In genomic region chr1:178483854-178484253, GRCm38 (mm10) we compare ENCODE assay signal across 26 mouse cellular contexts. TPM values are rescaled to one million over a fixed set of nuclear protein-coding genes. Genes with fewer than 3 reads are reported as not detected.
DNase-seq lines count a peak whose midpoint lies in the region; ATAC-seq and TF ChIP-seq lines count a peak whose summit lies in the region.
"Had no signal": no experiment of that assay in that cellular context is flagged by ENCODE, and none has a peak within 500 bp of the region (broad histone marks: within the 10 kb centered on the region; RNA-seq: fewer than 3 reads in every experiment).

No protein-coding gene starts in this region.

- H3K27ac ChIP-seq in CH12.LX (ENCODE audit: insufficient read depth, low read depth) (no peak overlapping the region), ES-E14 (ENCODE audit: insufficient read depth, low read depth, low read length, poor library complexity, severe bottlenecking) (no peak overlapping the region), MEL (ENCODE audit: control insufficient read depth, low read depth, low read length) (no peak overlapping the region)

- H3K79me2 ChIP-seq in CH12.LX (replicated peaks; ENCODE audit: control insufficient read depth, extremely low read depth, insufficient read depth, poor library complexity, severe bottlenecking) (no peaks in the 10 kb centered on the region), MEL (ENCODE audit: control insufficient read depth, insufficient read depth, low read length, poor library complexity) (no peaks in the 10 kb centered on the region)

- dilution Hi-C loops in CH12.LX (cut with MboI; ENCODE audit: extremely low pct_ligation_motif_present, extremely low pct_unique_long_range_greater_than_20kb, low sequenced_read_pairs): no loop called here

- TF ChIP-seq CTCF in CH12.LX (conservative IDR thresholded peaks at IDR 0.05 in 1 of 2, IDR thresholded peaks at IDR 0.05 in 1 of 2; ENCODE audit: low read depth in 2 of 2, low read length in 2 of 2) (no peak), MEL (IDR thresholded peaks at IDR 0.05 in 2 of 3, conservative IDR thresholded peaks at IDR 0.05 in 1 of 3; ENCODE audit: control insufficient read depth in 1 of 3, insufficient read depth in 1 of 3, low read depth in 2 of 3, low read length in 3 of 3, poor library complexity in 1 of 3, severe bottlenecking in 1 of 3) (no peak)

- H3K4me2 ChIP-seq in CH12.LX (ENCODE audit: insufficient read depth, low read depth, poor library complexity, severe bottlenecking): no peak overlapping the region

- TF ChIP-seq POLR2A in CH12.LX (IDR thresholded peaks at IDR 0.05; ENCODE audit: low read depth, low read length) (no peak), MEL (IDR thresholded peaks at IDR 0.05; ENCODE audit: control insufficient read depth in 1 of 2, insufficient read depth in 1 of 2, low read depth in 1 of 2, low read length in 2 of 2, poor library complexity in 1 of 2) (no peak)

- TF ChIP-seq EP300 in CH12.LX (IDR thresholded peaks at IDR 0.05; ENCODE audit: low read length) (no peak), MEL (IDR thresholded peaks at IDR 0.05; ENCODE audit: low read depth in 1 of 2, low read length in 2 of 2) (no peak)

- no peaks in the 10 kb centered on the region for H3K27me3 ChIP-seq in CH12.LX (replicated peaks)
- H3K27me3 ChIP-seq in MEL (ENCODE audit: control insufficient read depth in 1 of 2, insufficient read depth in 2 of 2, low read length in 2 of 2): no peaks in the 10 kb centered on the region
- H3K27me3 ChIP-seq: Patski had no signal

- H3K9me3 ChIP-seq in CH12.LX (replicated peaks; ENCODE audit: low read length): no peaks in the 10 kb centered on the region
- H3K9me3 ChIP-seq in ES-E14 (ENCODE audit: control insufficient read depth, insufficient read depth, low read depth, low read length): no peaks in the 10 kb centered on the region
- no peaks in the 10 kb centered on the region for H3K9me3 ChIP-seq in MEL (replicated peaks; ENCODE audit: insufficient read depth, low read length)
- H3K9me3 ChIP-seq: G1E had no signal

- H3K36me3 ChIP-seq in CH12.LX (replicated peaks in 1 of 2; ENCODE audit: control insufficient read depth in 1 of 2, insufficient read depth in 1 of 2, low read length in 1 of 2) (no peaks in the 10 kb centered on the region), ES-E14 (ENCODE audit: control insufficient read depth, insufficient read depth, low read length, poor library complexity, severe bottlenecking) (no peaks in the 10 kb centered on the region), MEL (ENCODE audit: control insufficient read depth in 1 of 2, insufficient read depth in 2 of 2, low read length in 2 of 2) (no peaks in the 10 kb centered on the region)
- H3K36me3 ChIP-seq: G1E had no signal

- ATAC-seq in megakaryocyte progenitor cell, adult 5-6 weeks (replicated peaks; ENCODE audit: poor library complexity): no peak
- ATAC-seq: activated CD4-positive, CD25-positive, alpha-beta regulatory T cell, adult 4 months; CD4-positive, CD25-positive, alpha-beta regulatory T cell, adult 4 months; Patski had no signal

- H3K9ac ChIP-seq in CH12.LX (ENCODE audit: insufficient read depth, low read depth): no peak overlapping the region
- H3K9ac ChIP-seq in ES-E14 (ENCODE audit: insufficient read depth, low read depth, low read length, poor library complexity, severe bottlenecking): no peak overlapping the region
- no peak overlapping the region for H3K9ac ChIP-seq in MEL (ENCODE audit: control insufficient read depth, low read depth, low read length, poor library complexity, severe bottlenecking)

- in situ Hi-C loops in CH12.LX (cut with MboI; ENCODE audit: low pct_ligation_motif_present, low pct_unique_long_range_greater_than_20kb, low sequenced_read_pairs) (no loop called here), ES-E14 (cut with MboI; ENCODE audit: low sequenced_read_pairs in 2 of 2, unreplicated experiment in 2 of 2) (no loop called here)

- DNase-seq in 416B (ENCODE audit: low read depth): peak; percentile 17
- no peak for DNase-seq in CH12.LX (ENCODE audit: extremely low read depth)
- no peak for DNase-seq in ES-E14 (ENCODE audit: low read depth, low spot score)
- DNase-seq in MEL (ENCODE audit: low read depth, low spot score): no peak
- no peak for DNase-seq in c-Kit-positive CD71-positive TER-119-positive erythroid progenitor cells, embryonic 14.5 days (ENCODE audit: low spot score)
- DNase-seq in heart, postnatal 4 days: no peak
- no peak for DNase-seq in thymus, postnatal 0 days (ENCODE audit: low spot score)
- DNase-seq: adrenal gland, adult 2 months; adrenal gland, adult 8-10 months; adrenal gland, postnatal 10 days; adrenal gland, postnatal 14 days; adrenal gland, postnatal 25 days; adrenal gland, postnatal 36 days; B cell, adult 2 months; cerebellum, adult 11 months; cerebellum, adult 11-12 months; cerebellum, adult 18-20 months; cerebellum, adult 2 months; cerebellum, adult 8-10 months; cerebellum, adult 9-10 months; cerebellum, adult 9-11 months had no signal

- TF ChIP-seq RAD21 in CH12.LX (IDR thresholded peaks at IDR 0.05; ENCODE audit: low read depth, low read length): no peak
- no peak for TF ChIP-seq RAD21 in MEL (IDR thresholded peaks at IDR 0.05; ENCODE audit: low read depth, low read length)

- H3K4me1 ChIP-seq in CH12.LX (ENCODE audit: control insufficient read depth in 1 of 2, insufficient read depth in 2 of 2): peaks cover 0 to 6% of the 10 kb centered on the region in 2 experiments; a peak in 2 of 4 replicates
- no peaks in the 10 kb centered on the region for H3K4me1 ChIP-seq in ES-E14 (ENCODE audit: control insufficient read depth in 2 of 2, insufficient read depth in 2 of 2, low read length in 2 of 2, poor library complexity in 1 of 2)
- no peaks in the 10 kb centered on the region for H3K4me1 ChIP-seq in MEL (ENCODE audit: control insufficient read depth in 1 of 2, insufficient read depth in 2 of 2, low read length in 2 of 2)

- H3K4me3 ChIP-seq in CH12.LX (replicated peaks in 1 of 3; ENCODE audit: low read depth in 2 of 3, low read length in 2 of 3, poor library complexity in 1 of 3) (no peak overlapping the region), ES-E14 (ENCODE audit: insufficient read depth in 1 of 2, low read depth in 1 of 2, low read length in 2 of 2, poor library complexity in 1 of 2, severe bottlenecking in 1 of 2) (no peak overlapping the region), MEL (ENCODE audit: control insufficient read depth in 1 of 2, insufficient read depth in 1 of 2, low read depth in 2 of 2, low read length in 2 of 2) (no peak overlapping the region)

TF ChIP-seq in CH12.LX, 34 proteins besides CTCF, POLR2A, EP300 and RAD21:
- peak; percentile 97 for TF ChIP-seq MAFK (IDR thresholded peaks at IDR 0.05; ENCODE audit: insufficient replicate concordance, low read length)
- no peak for TF ChIP-seq UBTF (IDR thresholded peaks at IDR 0.05; ENCODE audit: low read depth, low read length)

TF ChIP-seq in ES-E14, 5 proteins besides CTCF, POLR2A, EP300 and RAD21:
- TF ChIP-seq ZNF384 (IDR thresholded peaks at IDR 0.05; ENCODE audit: low read depth, low read length) (peak; percentile 60; the same call in 1 of the 2 replicates), HCFC1 (IDR thresholded peaks at IDR 0.05; ENCODE audit: borderline replicate concordance, insufficient read depth, low read length) (no peak), CHD2 (IDR thresholded peaks at IDR 0.05; ENCODE audit: low read depth, low read length) (no peak), MAFK (IDR thresholded peaks at IDR 0.05; ENCODE audit: insufficient read depth, low read depth, low read length) (peak; percentile 99), ZC3H11A (IDR thresholded peaks at IDR 0.05; ENCODE audit: borderline replicate concordance, low read depth, low read length) (no peak)

TF ChIP-seq in MEL, 35 proteins besides CTCF, POLR2A, EP300 and RAD21:
- TF ChIP-seq MAFK (IDR thresholded peaks at IDR 0.05; ENCODE audit: borderline replicate concordance, low read depth, low read length): peak; percentile 95
- no peak for TF ChIP-seq MYC (IDR thresholded peaks at IDR 0.05; ENCODE audit: low read depth, low read length)
- TF ChIP-seq ZNF384 (IDR thresholded peaks at IDR 0.05; ENCODE audit: low read depth, low read length): peak; percentile 81

RNA-seq across cellular contexts. Expression of gene Kif26b, which starts 45.1 kb away (rescaled TPM):
- total RNA-seq in CH12.LX (2012; rRNA removed) (under 0.01 TPM in 1 of 2 replicates, not detected in the other), CH12.LX (2014; rRNA removed) (not detected in 2 replicates), ES-E14 (2012; rRNA removed) (0.48 and 0.94 TPM in 2 replicates), MEL (2012; rRNA removed) (0.26 and 0.50 TPM in 2 replicates)
- polyA plus RNA-seq in CH12.LX (2012; ENCODE audit: insufficient read length, low read depth) (0.09 and 0.10 TPM in 2 replicates), MEL (2012; ENCODE audit: insufficient read depth in 1 of 2, insufficient read length in 2 of 2, low read depth in 1 of 2, low replicate concordance in 2 of 2, missing spikeins in 1 of 2) (under 1 TPM in 1 of 2 experiments, not detected in 1; 0.08 TPM)
- total RNA-seq in heart, postnatal 4 days (2021): 10 to 100 TPM; 21.2 to 22.7 TPM
- polyA plus RNA-seq in thymus, postnatal 0 days (2015; fragmentation: Nextera tagmentation; extraction: Ambion mirVana): 0.01 and 0.07 TPM in 2 replicates
- total RNA-seq in megakaryocyte progenitor cell, adult 5-6 weeks (2015): 0.37 and 0.42 TPM in 2 replicates
- 0.33 and 0.98 TPM in 2 replicates for total RNA-seq in megakaryocyte progenitor cell, adult 5-6 weeks (2017)
- polyA plus RNA-seq: activated CD4-positive, CD25-positive, alpha-beta regulatory T cell, adult 4 months had no signal

Comparison
In these comparisons a context has a peak if more than half of its experiments do, and no peak if none do; other contexts are left out.
1. RNA of gene Kif26b, which starts 45.1 kb away (total RNA-seq): 21.2 to 22.7 TPM in heart, postnatal 4 days; 0.48 to 0.94 TPM in ES-E14, 0.26 to 0.50 TPM in MEL, 0.33 to 0.98 TPM in megakaryocyte progenitor cell, adult 5-6 weeks and under 0.01 TPM in CH12.LX; every median in the first group is over 10 times any median in the second.